Mouse (Mus musculus) lung, embryonic 16.5 days (tissue): ENCODE data around the gene Pde8b. TPM values are rescaled to one million over a fixed set of nuclear protein-coding genes. Genes with fewer than 3 reads are reported as not detected.

Experiments
- ATAC-seq: fragments of 200-750 bp; cut with Nextera tagmentation; 2 replicates; pipeline ENCODE4 v1.8.0; 2017; ENCODE audit warnings: low read depth, mild to moderate bottlenecking, moderate library complexity
- H3K27ac ChIP-seq: fragments of 300-500 bp; sonication (generic); 2 replicates; pipeline ENCODE4 v1.5.1; 2014; ENCODE audit warnings: mild to moderate bottlenecking, control low read depth, low read length
- H3K27me3 ChIP-seq: fragments of 300-500 bp; sonication (generic); 2 replicates; pipeline ENCODE4 v1.6.1; 2014; ENCODE audit warnings: low read depth, low read length, mixed read lengths; ENCODE audit not compliant: control insufficient read depth, insufficient read depth
- H3K36me3 ChIP-seq: fragments of 300-500 bp; sonication (generic); 2 replicates; pipeline ENCODE4 v1.6.1; 2014; ENCODE audit warnings: low read length; ENCODE audit not compliant: control insufficient read depth, insufficient read depth
- H3K4me1 ChIP-seq: fragments of 300-500 bp; sonication (generic); replicated peaks from 2 replicates; pipeline ENCODE4 v1.6.1; 2014; ENCODE audit warnings: low read length, mixed read lengths; ENCODE audit not compliant: control insufficient read depth, insufficient read depth
- H3K4me2 ChIP-seq: fragments of 300-500 bp; sonication (generic); 2 replicates; pipeline ENCODE4 v1.6.1; 2014; ENCODE audit warnings: low read depth, low read length, control low read depth
- H3K4me3 ChIP-seq: fragments of 300-500 bp; sonication (generic); 2 replicates; pipeline ENCODE4 v1.5.1; 2014; ENCODE audit warnings: mild to moderate bottlenecking, low read length, control low read depth
- H3K9ac ChIP-seq: fragments of 300-500 bp; sonication (generic); 2 replicates; pipeline ENCODE4 v1.6.1; 2014; ENCODE audit warnings: low read length, control low read depth
- H3K9me3 ChIP-seq: fragments of 300-500 bp; sonication (generic); 2 replicates; pipeline ENCODE4 v1.6.1; 2016; ENCODE audit warnings: low read length; ENCODE audit not compliant: control insufficient read depth
- WGBS: fragments of 180-500 bp; shearing (Covaris S2); extraction: QIAGEN DNeasy Blood & Tissue Kit; methylation state at CpG from one replicate; pipeline ENCODE4 v1.1.7; 2014; 5-methylcytosine and 5-hydroxymethylcytosine counted together
- polyA plus RNA-seq: library from polyadenylated mRNA; unstranded; fragments of >200 nt; fragmentation: Nextera tagmentation; extraction: Ambion mirVana; gene quantifications from 2 replicates; pipeline ENCODE4 v1.2.1, GENCODE M21; 2015

Pde8b gene
- polyA plus RNA-seq, 1 experiment from 2014 or later = 9.4 TPM

DNA sequence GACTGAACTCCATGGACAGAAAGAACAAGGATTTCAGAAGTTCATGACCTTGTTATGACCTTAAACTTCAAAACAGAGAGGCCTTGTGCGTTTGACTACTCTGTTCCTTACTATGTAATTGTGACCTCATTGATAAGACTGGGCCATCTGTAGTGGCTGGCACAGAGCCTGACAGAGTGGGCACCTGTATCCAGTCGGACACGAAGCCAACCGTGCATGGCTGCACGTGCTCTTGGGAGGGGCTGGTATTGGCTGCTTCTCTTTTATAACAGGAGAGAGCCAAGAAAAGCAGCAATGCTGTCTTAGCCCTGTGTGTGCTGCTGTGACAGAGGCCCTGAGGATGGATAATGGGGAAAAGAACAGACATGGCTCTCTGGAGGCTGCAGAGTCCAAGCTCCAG is 73.7 kb downstream of the Pde8b start:
- no peak for ATAC-seq
- H3K4me2 ChIP-seq = no peak overlapping the region
- H3K27me3 ChIP-seq = no peaks in the 10 kb centered on the region
- H3K36me3 ChIP-seq = no peaks in the 10 kb centered on the region
- H3K9ac ChIP-seq = no peak overlapping the region
- H3K4me1 ChIP-seq = no peaks in the 10 kb centered on the region
- H3K9me3 ChIP-seq = no peaks in the 10 kb centered on the region
- no peak overlapping the region for H3K4me3 ChIP-seq
- H3K27ac ChIP-seq = no peak overlapping the region
- WGBS = 60% methylated on average over 5 of the region's 5 CpGs

- Histone ChIP-seq H3K4me3 (no peak overlapping the region), H3K27ac (no peak overlapping the region), H3K4me1 (no peaks in the 10 kb centered on the region), H3K36me3 (no peaks in the 10 kb centered on the region), H3K9ac (no peak overlapping the region), H3K9me3 (no peaks in the 10 kb centered on the region), H3K4me2 (no peak overlapping the region), H3K27me3 (no peaks in the 10 kb centered on the region)
- WGBS = 59% methylated on average over 6 of the region's 6 CpGs
- no peak for ATAC-seq
Measured at GRCm38 (mm10) chr13:95174253-95174652, 75.9 kb downstream of the Pde8b start.

- no peaks in the 10 kb centered on the region for H3K36me3 ChIP-seq
- no peaks in the 10 kb centered on the region for H3K4me1 ChIP-seq
- 91% methylated on average over 4 of the region's 4 CpGs for WGBS
- H3K9ac ChIP-seq = no peak overlapping the region
- H3K9me3 ChIP-seq = no peaks in the 10 kb centered on the region
- H3K27me3 ChIP-seq = no peaks in the 10 kb centered on the region
- no peak overlapping the region for H3K4me2 ChIP-seq
- H3K27ac ChIP-seq = no peak overlapping the region
- H3K4me3 ChIP-seq = no peak overlapping the region
- ATAC-seq = no peak
Measured at GRCm38 (mm10) chr13:95172346-95172745, 77.8 kb downstream of the Pde8b start.

DNA sequence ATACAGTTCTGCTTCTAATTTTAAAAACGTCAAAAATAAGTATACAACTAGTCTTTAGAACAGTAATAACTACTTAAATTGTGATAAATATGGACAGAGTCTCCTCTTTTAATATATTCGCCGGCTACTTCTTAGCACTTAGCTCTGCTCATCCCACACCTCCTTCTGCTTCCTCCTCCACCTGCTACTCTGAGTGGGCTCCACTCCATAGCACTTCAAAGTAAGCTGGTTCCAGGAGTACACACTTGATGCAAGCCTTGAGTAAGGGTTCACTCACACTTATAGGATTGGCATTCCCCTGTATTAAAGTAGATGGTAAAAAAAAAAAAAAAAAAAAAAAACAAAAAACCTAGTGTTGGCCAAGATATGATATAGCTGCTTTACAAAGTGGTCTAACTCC is 89.9 kb downstream of the Pde8b start:
- Histone ChIP-seq H3K4me3 (no peak overlapping the region), H3K36me3 (no peaks in the 10 kb centered on the region), H3K4me1 (no peaks in the 10 kb centered on the region), H3K27me3 (no peaks in the 10 kb centered on the region), H3K9me3 (no peaks in the 10 kb centered on the region), H3K9ac (no peak overlapping the region), H3K27ac (no peak overlapping the region), H3K4me2 (no peak overlapping the region)
- WGBS = 82% methylated on average over 3 of the region's 3 CpGs
- ATAC-seq = 0 out of 2 replicates have a peak, but pooled peaks have one; percentile 41

DNA sequence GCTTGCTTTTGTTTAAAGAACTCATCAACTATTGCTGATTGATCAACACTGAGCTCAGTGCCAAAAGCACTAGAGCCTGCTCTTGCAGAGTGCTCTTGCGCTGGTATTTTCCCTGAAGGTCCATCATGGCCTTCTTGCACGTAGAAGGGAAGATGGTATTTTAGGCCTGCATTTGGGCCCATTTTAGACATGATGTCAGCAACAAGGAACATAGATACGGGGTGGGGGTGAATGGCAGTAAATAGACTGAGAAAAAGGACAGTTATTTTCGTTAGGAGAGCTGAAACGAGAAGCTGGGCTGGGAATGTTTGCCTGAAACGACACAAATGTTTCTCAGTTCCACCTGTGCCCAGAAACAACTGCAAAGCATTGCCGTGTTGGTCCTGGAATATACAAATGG is 91.2 kb downstream of the Pde8b start:
- no peaks in the 10 kb centered on the region for H3K27me3 ChIP-seq
- ATAC-seq = no peak
- WGBS = 81% methylated on average over 7 of the region's 7 CpGs

GRCm38 (mm10) chr13:95144746-95145145 is 105.4 kb downstream of the Pde8b start:
- H3K4me3 ChIP-seq = no peak overlapping the region
- H3K27ac ChIP-seq = no peak overlapping the region
- no peaks in the 10 kb centered on the region for H3K4me1 ChIP-seq
- H3K9me3 ChIP-seq = no peaks in the 10 kb centered on the region; the same call in 1 of the 2 replicates
- H3K4me2 ChIP-seq = no peak overlapping the region
- no peak for ATAC-seq
- H3K27me3 ChIP-seq = no peaks in the 10 kb centered on the region
- no peaks in the 10 kb centered on the region for H3K36me3 ChIP-seq
- no peak overlapping the region for H3K9ac ChIP-seq

More for the DNA sequence above, 91.2 kb downstream of the Pde8b start:
- no peak overlapping the region for H3K27ac ChIP-seq
- H3K36me3 ChIP-seq = no peaks in the 10 kb centered on the region
- H3K4me1 ChIP-seq = no peaks in the 10 kb centered on the region
- H3K9ac ChIP-seq = no peak overlapping the region
- H3K4me2 ChIP-seq = no peak overlapping the region
- no peak overlapping the region for H3K4me3 ChIP-seq
- no peaks in the 10 kb centered on the region for H3K9me3 ChIP-seq

DNA sequence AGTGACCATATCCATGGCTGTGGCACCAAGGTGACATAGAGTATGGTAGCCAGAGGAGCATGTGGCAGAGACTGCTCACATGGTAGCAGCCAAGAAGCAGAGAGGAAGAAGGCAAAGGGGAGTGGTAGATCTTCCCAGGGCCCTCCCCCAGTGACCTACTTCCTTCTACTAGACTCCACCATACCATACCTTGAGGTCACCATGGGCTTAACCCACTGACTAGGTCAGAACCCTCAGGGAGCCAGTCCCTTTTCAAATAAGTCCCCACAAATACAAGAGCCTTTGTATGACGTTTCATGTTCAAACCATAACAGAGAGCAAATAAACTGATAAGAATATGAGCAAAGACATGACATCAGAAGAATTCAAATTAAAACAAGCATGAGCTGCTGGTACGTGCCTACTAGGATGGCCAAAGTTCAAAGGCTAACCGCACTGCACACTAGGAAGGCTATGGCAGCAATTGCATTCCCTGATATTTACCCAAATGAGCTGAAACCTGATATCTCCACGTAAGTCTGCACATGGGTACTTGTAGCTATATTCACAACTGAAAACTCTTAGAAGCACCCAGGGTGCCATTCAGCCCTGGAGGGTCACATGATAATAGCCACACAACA is 109.6 kb downstream of the Pde8b start:
- Histone ChIP-seq H3K4me1 (no peaks in the 10 kb centered on the region), H3K4me3 (no peak overlapping the region), H3K9me3 (no peaks in the 10 kb centered on the region; the same call in 1 of the 2 replicates), H3K36me3 (no peaks in the 10 kb centered on the region), H3K9ac (no peak overlapping the region), H3K4me2 (no peak overlapping the region), H3K27ac (no peak overlapping the region), H3K27me3 (no peaks in the 10 kb centered on the region)
- WGBS = 57% methylated on average over 4 of the region's 4 CpGs
- no peak for ATAC-seq

DNA sequence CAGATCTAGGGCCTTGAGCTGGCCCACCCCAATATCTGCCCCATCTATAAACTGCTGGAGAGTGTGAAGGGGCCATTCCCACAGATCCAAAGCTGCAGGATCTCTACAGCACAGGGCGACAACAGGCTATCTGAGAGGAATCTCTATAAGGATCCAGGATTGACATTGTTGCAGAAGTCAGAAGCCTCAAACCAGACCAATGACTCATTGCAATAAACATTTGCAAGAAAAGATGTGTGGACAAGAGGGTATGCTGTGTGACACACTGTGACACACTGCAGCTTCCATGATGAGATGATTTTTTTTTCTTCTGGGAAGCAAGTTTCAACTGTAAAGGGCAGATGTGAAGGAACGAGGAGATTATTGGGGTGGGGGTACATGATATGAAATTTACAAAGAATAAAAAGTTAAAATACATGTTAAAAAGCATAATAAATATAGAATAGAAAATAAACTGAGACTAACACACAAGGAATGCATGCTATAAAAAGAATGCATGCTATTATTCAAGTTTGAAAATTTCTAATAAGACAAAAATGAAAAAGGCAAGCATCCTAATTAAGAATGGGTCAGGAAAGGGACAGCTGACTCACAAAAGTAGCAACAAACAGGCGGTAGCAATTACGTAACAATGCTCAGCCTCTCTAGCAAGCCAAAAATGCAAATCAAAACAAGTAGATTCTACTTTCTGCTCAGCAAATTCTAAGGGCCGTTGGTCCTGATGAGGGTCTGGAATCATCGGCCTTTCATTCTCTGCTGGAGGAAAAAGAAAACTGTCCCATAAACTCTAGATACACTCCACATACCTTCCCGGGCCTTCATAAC is 114.6 kb downstream of the Pde8b start:
- Histone ChIP-seq H3K27me3 (no peaks in the 10 kb centered on the region), H3K36me3 (no peaks in the 10 kb centered on the region), H3K9ac (no peak overlapping the region), H3K4me3 (no peak overlapping the region), H3K27ac (no peak overlapping the region), H3K4me2 (no peak overlapping the region), H3K4me1 (no peaks in the 10 kb centered on the region), H3K9me3 (no peaks in the 10 kb centered on the region)
- no peak for ATAC-seq
- WGBS = 80% methylated on average over 7 of the region's 7 CpGs

DNA sequence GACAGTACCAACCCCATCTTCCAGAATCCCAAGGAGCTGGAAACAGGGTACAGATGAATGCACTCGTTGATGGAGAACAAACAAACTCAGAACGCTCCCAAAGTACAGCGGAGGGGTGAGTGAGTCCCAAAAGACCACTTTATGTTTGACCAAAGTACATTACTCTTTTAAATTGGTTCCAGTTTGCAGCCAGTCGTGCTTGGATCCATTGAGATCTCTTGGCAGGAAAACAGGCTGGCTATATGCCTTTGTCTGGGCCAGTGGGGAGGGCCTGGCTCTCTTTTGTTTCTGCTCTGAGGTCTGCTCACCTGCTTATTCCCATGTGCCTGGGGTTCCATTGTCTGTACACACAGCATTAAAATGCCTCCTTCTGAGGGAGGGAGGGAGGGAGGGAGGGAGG is 118.3 kb downstream of the Pde8b start:
- ATAC-seq = no peak

More for the DNA sequence above, 118.3 kb downstream of the Pde8b start:
- Histone ChIP-seq H3K9ac (no peak overlapping the region), H3K4me1 (no peaks in the 10 kb centered on the region), H3K4me2 (no peak overlapping the region), H3K4me3 (no peak overlapping the region), H3K27ac (no peak overlapping the region), H3K27me3 (no peaks in the 10 kb centered on the region), H3K36me3 (no peaks in the 10 kb centered on the region), H3K9me3 (no peaks in the 10 kb centered on the region)
- 59% methylated on average over 4 of the region's 4 CpGs for whole genome bisulfite sequencing
